Mouse (Mus musculus) embryonic facial prominence, embryonic 14.5 days (tissue): ENCODE measurements at regions not wholly inside any gene's neighbourhood (a gene's known extent, or its start where the extent isn't known, plus 50 kb on each side); places are given as distances from the start of the nearest gene placed in this dataset.

Experiments
- ATAC-seq: fragments of 200-750 bp; cut with Nextera tagmentation; 2 replicates; pipeline ENCODE4 v1.8.0; 2017; ENCODE audit warnings: low read depth, moderate number of reproducible peaks, moderate TSS enrichment
- DNase-seq: peaks from one replicate; pipeline ENCODE4 v3.0.0-alpha.2; 2015; ENCODE audit warnings: low spot score
- H3K27ac ChIP-seq: fragments of 300-500 bp; sonication (generic); replicated peaks from 2 replicates; pipeline ENCODE4 v1.5.1; 2014; ENCODE audit warnings: low read depth, mild to moderate bottlenecking, low read length, moderate library complexity
- H3K27me3 ChIP-seq: fragments of 300-500 bp; sonication (generic); replicated peaks from 2 replicates; pipeline ENCODE4 v1.6.1; 2014; ENCODE audit warnings: low read length; ENCODE audit not compliant: control insufficient read depth, insufficient read depth
- H3K36me3 ChIP-seq: fragments of 300-500 bp; sonication (generic); 2 replicates; pipeline ENCODE4 v1.6.1; 2014; ENCODE audit warnings: low read length, mixed read lengths; ENCODE audit not compliant: control insufficient read depth, insufficient read depth
- H3K4me1 ChIP-seq: fragments of 300-500 bp; sonication (generic); 2 replicates; pipeline ENCODE4 v1.6.1; 2014; ENCODE audit warnings: antibody characterized with exemption, low read length; ENCODE audit not compliant: control insufficient read depth, insufficient read depth
- H3K4me2 ChIP-seq: fragments of 300-500 bp; sonication (generic); 2 replicates; pipeline ENCODE4 v1.6.1; 2014; ENCODE audit warnings: low read depth, mild to moderate bottlenecking, low read length, moderate library complexity, mixed read lengths
- H3K4me3 ChIP-seq: fragments of 300-500 bp; sonication (generic); 2 replicates; pipeline ENCODE4 v1.5.1; 2014; ENCODE audit warnings: low read depth, mild to moderate bottlenecking, low read length
- H3K9ac ChIP-seq: fragments of 300-500 bp; sonication (generic); 2 replicates; pipeline ENCODE4 v1.6.1; 2014; ENCODE audit warnings: low read depth, mild to moderate bottlenecking, low read length, moderate library complexity, mixed read lengths
- H3K9me3 ChIP-seq: fragments of 300-500 bp; sonication (generic); 2 replicates; pipeline ENCODE4 v1.6.1; 2016; ENCODE audit warnings: low read length; ENCODE audit not compliant: control insufficient read depth
- WGBS: fragments of 180-500 bp; shearing (Covaris S2); extraction: QIAGEN DNeasy Blood & Tissue Kit; methylation state at CpG from one replicate; pipeline ENCODE4 v1.1.7; 2014; 5-methylcytosine and 5-hydroxymethylcytosine counted together

- Histone ChIP-seq H3K9me3 (no peaks in the 10 kb centered on the region), H3K27ac (no peak overlapping the region), H3K9ac (no peak overlapping the region), H3K4me3 (no peak overlapping the region), H3K36me3 (no peaks in the 10 kb centered on the region), H3K27me3 (no peaks in the 10 kb centered on the region), H3K4me1 (no peaks in the 10 kb centered on the region), H3K4me2 (no peak overlapping the region)
- ATAC-seq, result no peak
- DNase-seq, result no peak
- 39% methylated on average over 5 of the region's 5 CpGs for WGBS
Measured at GRCm38 (mm10) chr6:76825953-76826352, 328.4 kb upstream of the Gm9008 start.

- Histone ChIP-seq H3K9me3 (no peaks in the 10 kb centered on the region), H3K36me3 (no peaks in the 10 kb centered on the region), H3K27me3 (no peaks in the 10 kb centered on the region), H3K4me3 (no peak overlapping the region), H3K27ac (no peak overlapping the region), H3K4me1 (no peaks in the 10 kb centered on the region), H3K4me2 (no peak overlapping the region), H3K9ac (no peak overlapping the region)
- WGBS, result 56% methylated on average over 1 of the region's 1 CpGs
- no peak for DNase-seq
- no peak for ATAC-seq
Measured at GRCm38 (mm10) chr6:76802969-76803368, 305.4 kb upstream of the Gm9008 start.

DNA sequence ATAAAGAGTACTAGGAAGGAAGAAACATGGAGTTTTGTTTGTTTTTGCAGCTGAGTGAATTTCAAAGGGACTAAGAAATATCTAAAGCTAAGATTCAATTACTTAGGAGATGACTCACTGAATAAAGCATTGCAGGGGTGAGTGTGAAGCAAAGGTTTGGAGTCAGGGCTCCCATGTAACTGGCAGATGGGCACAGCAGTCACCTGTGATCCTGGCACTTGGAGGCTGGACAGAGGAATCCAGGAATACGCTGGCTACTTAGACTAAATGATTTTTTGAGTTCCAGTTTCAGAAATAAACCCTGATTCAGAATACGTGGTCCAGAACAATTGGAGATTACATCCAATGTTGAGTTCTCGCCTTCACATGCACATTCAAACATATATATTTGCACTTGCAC, 282.6 kb upstream of the Gm9008 start:
- Histone ChIP-seq H3K9ac (no peak overlapping the region), H3K4me2 (no peak overlapping the region), H3K4me1 (no peaks in the 10 kb centered on the region), H3K27me3 (no peaks in the 10 kb centered on the region), H3K27ac (no peak overlapping the region), H3K36me3 (no peaks in the 10 kb centered on the region), H3K9me3 (no peaks in the 10 kb centered on the region), H3K4me3 (no peak overlapping the region)
- ATAC-seq (no peak), DNase-seq (no peak)
- WGBS, result 85% methylated on average over 3 of the region's 3 CpGs

- Histone ChIP-seq H3K4me1 (no peaks in the 10 kb centered on the region), H3K9ac (no peak overlapping the region), H3K9me3 (no peaks in the 10 kb centered on the region), H3K27ac (no peak overlapping the region), H3K27me3 (no peaks in the 10 kb centered on the region), H3K36me3 (no peaks in the 10 kb centered on the region), H3K4me3 (no peak overlapping the region), H3K4me2 (no peak overlapping the region)
- no peak for DNase-seq
- 81% methylated on average over 1 of the region's 1 CpGs for WGBS
- no peak for ATAC-seq
Measured at GRCm38 (mm10) chr6:76778201-76778600, 280.6 kb upstream of the Gm9008 start.

- Histone ChIP-seq H3K9ac (no peak overlapping the region), H3K36me3 (no peaks in the 10 kb centered on the region), H3K4me2 (no peak overlapping the region), H3K27ac (no peak overlapping the region), H3K4me1 (no peaks in the 10 kb centered on the region), H3K9me3 (no peaks in the 10 kb centered on the region), H3K4me3 (no peak overlapping the region), H3K27me3 (no peaks in the 10 kb centered on the region)
- no peak for ATAC-seq
- no peak for DNase-seq
- 86% methylated on average over 1 of the region's 1 CpGs for WGBS
Measured at GRCm38 (mm10) chr6:76777080-76777479, 279.5 kb upstream of the Gm9008 start.

DNA sequence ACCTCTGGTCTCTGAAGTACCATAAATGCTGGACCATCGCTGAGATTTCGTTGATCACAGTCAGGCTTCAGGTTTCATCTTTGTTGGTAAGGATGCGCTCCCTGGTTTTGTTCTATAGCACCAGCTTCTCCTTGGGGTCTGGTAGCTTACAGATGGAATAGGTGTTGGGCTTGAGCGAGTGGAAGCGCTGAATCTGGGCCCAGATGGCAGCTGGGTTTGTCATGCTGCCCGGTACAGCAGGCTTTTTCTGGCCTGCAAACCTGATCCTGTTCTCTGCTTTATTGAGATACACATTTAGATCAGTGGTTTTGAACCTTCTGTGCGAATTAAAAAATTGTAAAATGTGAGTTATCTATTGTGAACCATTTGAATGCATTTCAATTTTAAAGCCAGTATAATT, 266.3 kb upstream of the Gm9008 start:
- ATAC-seq, result no peak
- WGBS, result 89% methylated on average over 7 of the region's 7 CpGs
- no peak overlapping the region for H3K27ac ChIP-seq
- no peaks in the 10 kb centered on the region for H3K4me1 ChIP-seq
- H3K36me3 ChIP-seq, result no peaks in the 10 kb centered on the region
- no peak overlapping the region for H3K9ac ChIP-seq
- no peaks in the 10 kb centered on the region for H3K27me3 ChIP-seq
- H3K4me2 ChIP-seq, result no peak overlapping the region
- no peak overlapping the region for H3K4me3 ChIP-seq
- DNase-seq, result no peak
- no peaks in the 10 kb centered on the region for H3K9me3 ChIP-seq

DNA sequence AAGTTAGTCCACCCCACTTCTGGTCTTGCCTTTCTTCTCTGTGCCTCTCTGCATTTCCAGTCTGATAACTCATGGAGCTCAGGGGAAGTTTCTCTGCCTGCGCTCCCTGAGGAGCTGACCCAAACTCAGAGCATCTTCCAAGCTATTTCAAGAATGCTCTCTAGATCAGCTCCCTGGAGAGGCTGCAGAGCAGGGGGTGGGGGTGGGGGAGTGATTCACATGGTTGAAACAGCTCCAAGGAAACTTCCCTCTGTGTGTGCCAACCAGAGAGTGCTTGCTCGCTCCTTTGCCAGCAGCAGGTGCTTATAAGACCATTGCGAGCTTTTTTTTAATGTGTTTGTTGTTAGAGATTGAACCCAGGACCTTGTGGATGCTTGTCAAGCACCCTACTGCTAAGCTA, 257.3 kb upstream of the Gm9008 start:
- no peak overlapping the region for H3K4me2 ChIP-seq
- WGBS, result 52% methylated on average over 3 of the region's 3 CpGs
- H3K27me3 ChIP-seq, result no peaks in the 10 kb centered on the region
- no peaks in the 10 kb centered on the region; the same call in 1 of the 2 replicates for H3K4me1 ChIP-seq
- DNase-seq (peak; percentile 30), ATAC-seq (no peak)
- H3K27ac ChIP-seq, result no peak overlapping the region
- no peaks in the 10 kb centered on the region for H3K9me3 ChIP-seq
- no peak overlapping the region for H3K4me3 ChIP-seq
- H3K36me3 ChIP-seq, result no peaks in the 10 kb centered on the region
- H3K9ac ChIP-seq, result no peak overlapping the region
